Mouse (Mus musculus) bone marrow macrophage, adult 2 months (primary cell): ENCODE results near the gene Adarb1.

Experiments
- CTCF ChIP-seq: IDR thresholded peaks from 2 replicates; pipeline ENCODE4 v1.5.1; 2012; ENCODE audit warnings: low read depth, mild to moderate bottlenecking, low read length, moderate library complexity
- POLR2A ChIP-seq: IDR thresholded peaks from 2 replicates; pipeline ENCODE4 v1.6.1; 2012; ENCODE audit warnings: mild to moderate bottlenecking, low read depth, low read length, borderline replicate concordance

DNA sequence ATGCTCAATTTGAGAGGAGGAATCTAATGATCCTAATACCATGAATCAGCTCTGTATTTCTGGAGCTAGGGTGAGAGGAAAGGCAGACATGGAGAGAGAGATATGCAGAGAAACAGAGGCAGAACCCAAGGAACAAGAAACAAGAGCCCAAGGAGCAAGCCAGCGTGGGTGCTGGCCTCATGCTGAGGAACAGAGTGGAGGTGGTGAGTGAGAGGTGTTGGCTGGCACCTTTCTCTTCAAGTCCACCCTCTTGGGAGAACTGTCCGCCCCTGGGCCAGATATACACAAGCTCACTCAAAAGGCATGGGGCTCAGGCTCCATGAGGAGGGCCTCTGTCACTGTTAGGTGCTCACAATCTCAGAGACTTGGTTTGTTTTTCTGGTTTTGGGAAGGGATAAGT is 52.9 kb downstream of the Adarb1 start:
- TF ChIP-seq POLR2A, result no peak
- no peak for TF ChIP-seq CTCF
